In genomic region chr19:21050994-21051721, GRCm38 (mm10) we compare ENCODE assay signal across 13 mouse cellular contexts.
DNase-seq lines count a peak whose midpoint lies in the region; ATAC-seq and TF ChIP-seq lines count a peak whose summit lies in the region.
"Had no signal": no experiment of that assay in that cellular context is flagged by ENCODE, and none has a peak within 500 bp of the region (broad histone marks: within the 10 kb centered on the region; RNA-seq: fewer than 3 reads in every experiment).

No protein-coding gene starts in this region.

- DNase-seq in cerebellum, adult 11-12 months, result peak; percentile 19
- no peak for DNase-seq in cerebellum, adult 8-10 months
- no peak for DNase-seq in liver, embryonic 11.5 days (ENCODE audit: low spot score)
- no peak for DNase-seq in liver
- DNase-seq in kidney, postnatal 0 days (ENCODE audit: low spot score), result no peak
- no peak for DNase-seq in lung, postnatal 36 days
- DNase-seq in left cerebral cortex, adult 11 months (ENCODE audit: low spot score), result no peak
- DNase-seq: adrenal gland, postnatal 10 days; B cell, adult 2 months; layer of hippocampus, adult 9-11 months had no signal

- H3K27me3 ChIP-seq in liver, embryonic 11.5 days (replicated peaks; ENCODE audit: control insufficient read depth, insufficient read depth, low read length), result no peaks in the 10 kb centered on the region
- H3K27me3 ChIP-seq in kidney, postnatal 0 days (ENCODE audit: insufficient read depth, low read length), result no peaks in the 10 kb centered on the region
- H3K27me3 ChIP-seq in stomach, embryonic 16.5 days (ENCODE audit: control insufficient read depth, insufficient read depth, low read length), result no peaks in the 10 kb centered on the region
- H3K27me3 ChIP-seq: hindbrain, embryonic 13.5 days had no signal

- 51% methylated on average over 9 of the region's 9 CpGs for WGBS in liver, embryonic 11.5 days
- 42% methylated on average over 9 of the region's 9 CpGs for WGBS in kidney, postnatal 0 days
- whole genome bisulfite sequencing in stomach, embryonic 16.5 days, result 65% methylated on average over 9 of the region's 9 CpGs

- no peak for TF ChIP-seq CTCF in kidney, postnatal 0 days (IDR thresholded peaks at IDR 0.05; ENCODE audit: low read depth)

- H3K9ac ChIP-seq in liver, embryonic 11.5 days (ENCODE audit: low read depth, low read length), result no peak overlapping the region
- H3K9ac ChIP-seq in kidney, postnatal 0 days (ENCODE audit: low read depth, low read length), result no peak overlapping the region
- no peak overlapping the region for H3K9ac ChIP-seq in stomach, embryonic 16.5 days (ENCODE audit: low read length)
- H3K9ac ChIP-seq: hindbrain, embryonic 13.5 days had no signal

- H3K4me2 ChIP-seq in liver, embryonic 11.5 days, result no peak overlapping the region
- H3K4me2 ChIP-seq in kidney, postnatal 0 days (ENCODE audit: low read length), result no peak overlapping the region
- no peak overlapping the region for H3K4me2 ChIP-seq in stomach, embryonic 16.5 days (ENCODE audit: low read depth, low read length)
- H3K4me2 ChIP-seq: hindbrain, embryonic 13.5 days had no signal

- H3K27ac ChIP-seq in liver, embryonic 11.5 days (ENCODE audit: low read depth, low read length), result 0 out of 2 replicates have a peak overlapping the region, but pooled peaks have one; percentile 49
- 0 out of 2 replicates have a peak overlapping the region, but pooled peaks have one; percentile 25 for H3K27ac ChIP-seq in kidney, postnatal 0 days
- peak overlapping the region; percentile 72 for H3K27ac ChIP-seq in stomach, embryonic 16.5 days (ENCODE audit: low read length)
- H3K27ac ChIP-seq: hindbrain, embryonic 13.5 days had no signal

- H3K36me3 ChIP-seq in liver, embryonic 11.5 days (ENCODE audit: control insufficient read depth, insufficient read depth, low read length), result no peaks in the 10 kb centered on the region
- no peaks in the 10 kb centered on the region for H3K36me3 ChIP-seq in kidney, postnatal 0 days (ENCODE audit: insufficient read depth, low read length)
- H3K36me3 ChIP-seq in stomach, embryonic 16.5 days (ENCODE audit: control insufficient read depth, insufficient read depth, low read length), result no peaks in the 10 kb centered on the region
- H3K36me3 ChIP-seq: hindbrain, embryonic 13.5 days had no signal

- no peak overlapping the region for H3K4me3 ChIP-seq in liver, embryonic 11.5 days (ENCODE audit: low read depth, low read length)
- H3K4me3 ChIP-seq in kidney, postnatal 0 days (replicated peaks; ENCODE audit: low read depth, low read length), result no peak overlapping the region
- H3K4me3 ChIP-seq in stomach, embryonic 16.5 days (replicated peaks; ENCODE audit: low read length), result no peak overlapping the region
- H3K4me3 ChIP-seq: hindbrain, embryonic 13.5 days; myocyte had no signal

- H3K4me1 ChIP-seq in liver, embryonic 11.5 days (replicated peaks; ENCODE audit: control insufficient read depth, insufficient read depth, low read length), result 0 out of 2 replicates have a peak, but pooled peaks cover 5% of the 10 kb centered on the region
- peaks cover 6% of the 10 kb centered on the region; the same call in 1 of the 2 replicates for H3K4me1 ChIP-seq in kidney, postnatal 0 days (replicated peaks; ENCODE audit: insufficient read depth, low read length)
- no peaks in the 10 kb centered on the region; the same call in 1 of the 2 replicates for H3K4me1 ChIP-seq in stomach, embryonic 16.5 days (ENCODE audit: control insufficient read depth, insufficient read depth, low read length)
- H3K4me1 ChIP-seq: hindbrain, embryonic 13.5 days had no signal

- H3K9me3 ChIP-seq in liver, embryonic 11.5 days (ENCODE audit: control insufficient read depth, low read length), result no peaks in the 10 kb centered on the region
- H3K9me3 ChIP-seq in kidney, postnatal 0 days (replicated peaks; ENCODE audit: low read length), result no peaks in the 10 kb centered on the region
- H3K9me3 ChIP-seq in stomach, embryonic 16.5 days (replicated peaks; ENCODE audit: control insufficient read depth, low read length), result no peaks in the 10 kb centered on the region
- H3K9me3 ChIP-seq: hindbrain, embryonic 13.5 days had no signal

- ATAC-seq in liver, embryonic 11.5 days (replicated peaks; ENCODE audit: low FRiP score), result no peak
- no peak for ATAC-seq in kidney, postnatal 0 days (replicated peaks; ENCODE audit: low FRiP score, low read depth)
- no peak for ATAC-seq in stomach, embryonic 16.5 days (ENCODE audit: insufficient read depth, low FRiP score)
